Mouse (Mus musculus): ENCODE data around the gene Ints3.

Gene Ints3

GRCm38 (mm10) chr3:90445417-90446200, 12.2 kb upstream of the Ints3 start:
- DNase-seq (ENCODE audit: low read depth, low spot score) = no peak

GRCm38 (mm10) chr3:90443977-90444376, 10.6 kb upstream of the Ints3 start:
- DNase-seq (ENCODE audit: low read depth, low spot score) = no peak

DNA sequence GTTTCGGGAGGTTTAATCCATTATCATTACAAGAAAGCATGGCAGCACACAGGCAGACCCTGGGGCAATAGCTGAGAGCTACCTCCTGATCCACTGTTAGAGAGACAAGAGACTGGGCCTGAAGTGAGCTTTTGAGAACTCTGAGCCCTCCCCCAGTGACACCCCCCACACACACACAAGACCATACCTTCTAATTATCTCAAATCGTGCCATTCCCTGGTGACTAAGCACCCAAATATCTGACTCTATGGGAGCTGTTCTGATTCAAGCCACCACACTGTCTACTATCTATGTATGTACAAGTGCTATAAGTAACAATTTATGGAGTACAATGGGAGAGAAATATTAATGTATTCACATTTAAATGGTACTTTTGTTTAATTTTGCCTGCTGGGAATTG, 7.3 kb upstream of the Ints3 start:
- no peak for DNase-seq (ENCODE audit: low read depth, low spot score)

GRCm38 (mm10) chr3:90437131-90437530, 3.7 kb upstream of the Ints3 start:
- no peak for DNase-seq (ENCODE audit: low read depth, low spot score)

DNA sequence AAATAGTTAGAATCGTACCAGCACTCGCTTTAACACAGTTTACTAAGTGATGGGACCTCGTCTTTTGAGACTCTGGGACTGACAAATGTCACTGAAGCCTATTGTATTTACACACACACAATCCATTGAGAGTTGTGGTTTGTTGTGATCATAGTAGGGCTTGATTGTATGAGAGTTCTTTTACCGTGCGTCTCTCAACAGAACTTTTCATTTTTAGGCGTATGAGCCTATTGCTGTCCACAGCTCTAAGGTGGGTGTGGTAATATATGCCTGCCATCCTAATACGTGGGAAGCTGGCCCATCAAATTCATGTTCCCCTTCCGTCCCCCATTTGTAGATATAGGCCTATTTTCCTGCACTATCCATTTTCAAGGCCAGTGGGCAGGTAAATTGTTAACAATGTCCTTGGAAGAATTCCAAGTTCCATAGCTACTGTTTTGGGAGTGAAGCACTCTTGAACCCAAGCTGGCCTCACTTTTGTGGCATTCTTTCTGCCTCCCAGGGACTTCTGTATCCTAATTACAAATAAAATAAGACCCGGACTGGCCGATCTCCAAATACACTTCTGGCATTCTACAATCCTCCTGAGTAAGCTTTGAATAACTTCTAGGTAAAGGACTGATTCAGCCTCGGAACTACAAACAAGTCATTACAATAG, 780 bp upstream of the Ints3 start:
- DNase-seq (ENCODE audit: low read depth, low spot score) = no peak

DNA sequence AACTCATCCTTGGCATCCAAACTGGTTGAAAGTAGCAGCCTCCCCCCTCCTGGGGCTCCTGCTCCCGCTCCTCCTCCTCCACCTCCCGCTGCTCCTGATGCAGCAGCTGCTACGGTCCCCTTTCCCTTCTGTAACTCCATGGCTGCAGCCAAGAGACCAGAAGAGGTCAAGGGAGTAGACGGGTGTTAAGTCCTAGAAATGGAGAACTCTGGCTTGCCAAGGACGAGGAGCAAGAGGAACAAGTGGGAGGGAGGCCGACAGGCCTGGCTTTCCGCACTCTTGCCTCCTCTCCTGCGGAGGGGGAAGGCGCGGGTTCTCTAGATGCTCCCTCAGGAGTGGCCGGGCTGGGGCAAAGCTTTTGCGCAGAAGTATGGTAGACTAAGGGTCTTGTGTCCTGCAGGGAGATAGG, 607 bp downstream of the Ints3 start:
- no peak for DNase-seq (ENCODE audit: low read depth, low spot score)

GRCm38 (mm10) chr3:90432348-90432747, 1.1 kb downstream of the Ints3 start:
- no peak for DNase-seq (ENCODE audit: low read depth, low spot score)

DNA sequence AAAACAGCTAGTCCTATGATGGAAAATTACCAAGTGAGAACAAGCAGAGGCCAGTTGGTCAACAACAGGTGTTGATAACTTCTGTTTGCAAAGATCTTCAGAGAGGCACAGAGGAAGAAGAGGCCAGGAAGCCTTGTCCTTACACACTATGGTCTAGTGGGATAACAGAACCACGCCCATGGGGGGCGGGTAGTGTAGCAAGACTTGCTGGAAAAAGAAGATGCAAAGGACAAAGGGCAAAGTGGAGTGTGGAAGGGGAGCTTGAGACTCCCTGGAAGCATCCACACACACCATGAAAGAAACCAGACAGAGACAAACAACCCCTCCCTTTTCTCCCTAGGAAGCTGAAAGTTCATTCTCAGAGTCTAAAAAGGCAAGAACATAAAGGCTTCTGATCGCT, 3.8 kb downstream of the Ints3 start:
- no peak for DNase-seq (ENCODE audit: low read depth, low spot score)

DNA sequence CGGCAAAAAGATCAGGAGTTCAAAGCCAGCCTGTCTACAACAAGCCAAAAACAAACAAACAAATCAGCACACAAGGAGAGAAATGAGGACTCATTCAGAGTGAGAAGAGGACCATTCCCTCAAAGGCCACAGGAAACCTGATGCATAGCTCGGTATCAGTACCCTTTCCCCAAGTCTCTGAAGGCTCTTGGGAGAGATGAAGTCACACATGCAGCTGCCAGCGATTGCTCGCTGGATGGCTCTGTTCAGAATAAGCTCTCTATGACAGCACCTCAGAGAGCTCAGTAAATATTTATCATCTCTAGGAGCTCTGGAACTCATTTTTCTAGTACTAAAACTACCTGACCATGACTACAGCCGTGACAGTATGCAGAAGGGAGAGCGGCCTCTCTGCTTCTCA, 5.2 kb downstream of the Ints3 start:
- no peak for DNase-seq (ENCODE audit: low read depth, low spot score)

DNA sequence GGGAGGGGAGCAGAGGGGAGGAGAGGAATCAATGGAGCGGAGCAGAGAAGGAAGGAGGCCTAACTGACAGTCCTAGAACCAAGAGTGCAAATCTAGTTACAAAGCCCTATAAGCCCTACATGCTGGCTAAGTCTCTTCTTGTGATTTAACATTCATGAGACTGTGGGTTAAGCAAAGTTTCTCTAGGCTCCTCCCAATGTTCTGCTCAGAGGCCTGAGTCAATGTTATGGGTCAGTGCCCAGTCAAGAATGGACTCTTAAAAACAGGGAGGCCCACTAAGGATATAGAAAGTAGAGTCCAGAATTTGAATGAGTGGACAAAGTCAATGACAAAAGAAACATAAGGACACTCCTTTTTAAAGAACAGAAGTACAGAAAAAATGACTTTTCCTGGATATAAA, 5.8 kb downstream of the Ints3 start:
- no peak for DNase-seq (ENCODE audit: low read depth, low spot score)

DNA sequence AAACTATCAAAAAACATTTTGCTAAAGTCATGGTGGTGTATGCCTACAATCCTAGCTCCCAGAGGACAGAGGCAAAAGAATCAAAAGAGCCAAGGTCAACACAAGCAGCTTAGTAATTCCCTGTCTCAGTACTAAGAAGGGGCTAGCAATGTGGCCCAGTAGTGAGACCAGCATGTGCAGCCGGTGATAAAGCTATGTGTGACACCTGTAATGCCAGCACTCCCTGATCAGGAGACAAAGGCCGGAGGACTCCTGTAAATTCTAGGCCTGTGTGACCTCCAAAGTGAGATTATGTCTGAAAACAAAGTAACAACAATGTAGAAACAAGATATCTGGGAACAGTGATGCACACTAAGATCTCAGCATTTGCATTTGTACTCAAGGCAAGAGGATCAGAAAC, 7.9 kb downstream of the Ints3 start:
- no peak for DNase-seq (ENCODE audit: low read depth, low spot score)

DNA sequence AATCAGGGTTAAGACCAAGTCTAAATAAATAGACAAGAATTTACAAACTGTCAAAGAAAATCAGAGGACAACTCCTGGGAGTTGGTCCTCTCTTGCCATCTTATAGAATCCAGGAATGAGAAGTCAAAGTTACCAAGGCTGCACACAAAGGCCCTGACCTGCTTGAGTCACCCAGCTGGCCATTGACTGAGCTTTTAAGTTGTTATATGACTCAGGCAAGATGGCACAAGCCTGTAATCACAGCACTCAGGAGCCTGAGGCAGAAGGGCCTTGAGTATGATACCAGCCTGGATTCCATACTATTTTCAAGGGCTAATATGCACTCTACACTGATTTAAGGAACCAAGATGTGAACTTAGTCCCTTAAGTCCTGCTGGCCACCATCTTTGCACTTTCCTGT, 9.9 kb downstream of the Ints3 start:
- no peak for DNase-seq (ENCODE audit: low read depth, low spot score)

DNA sequence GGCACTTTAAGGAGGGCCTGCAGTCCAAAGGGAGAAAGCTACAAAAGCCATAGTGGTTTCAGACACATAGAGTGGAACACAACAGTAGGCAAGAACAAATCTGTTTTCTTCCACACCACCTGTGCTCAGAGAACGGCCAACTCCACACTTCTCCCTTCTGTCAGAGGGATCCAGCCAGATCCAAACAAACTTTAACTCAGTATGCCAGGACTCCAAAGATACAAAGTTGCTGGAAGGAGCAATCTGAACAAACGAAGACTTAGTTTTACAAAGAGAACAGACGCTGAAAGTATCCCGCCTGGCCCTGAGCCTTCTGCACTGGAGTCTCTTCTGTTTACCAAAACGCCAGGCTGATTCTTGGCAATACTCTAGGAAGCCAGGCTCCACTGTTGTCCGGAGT, 12.7 kb downstream of the Ints3 start:
- DNase-seq (ENCODE audit: low read depth, low spot score) = no peak

DNA sequence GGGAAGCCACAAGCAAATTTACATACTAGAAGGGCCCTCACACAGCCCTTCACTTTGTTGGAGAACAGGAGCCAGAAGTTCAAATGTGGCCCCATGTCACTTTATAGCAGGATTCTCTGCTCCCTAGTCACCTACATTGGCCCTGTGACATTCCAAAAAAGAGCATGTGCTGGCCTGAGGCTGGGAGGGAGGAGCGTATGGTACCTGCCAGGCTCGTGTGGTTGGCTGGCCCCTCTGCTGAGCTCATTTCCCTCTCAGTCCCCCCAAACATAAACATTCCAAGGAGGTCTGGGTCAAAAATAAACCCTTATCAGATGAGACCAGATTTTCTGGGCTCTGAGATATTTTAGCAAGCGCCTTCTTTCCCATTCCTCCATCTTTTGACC, 20.4 kb downstream of the Ints3 start:
- no peak for DNase-seq (ENCODE audit: low read depth, low spot score)

- DNase-seq (ENCODE audit: low read depth, low spot score) = peak; percentile 63
Measured at GRCm38 (mm10) chr3:90412312-90413010, 21.0 kb downstream of the Ints3 start.

GRCm38 (mm10) chr3:90408721-90409120, 24.7 kb downstream of the Ints3 start:
- DNase-seq (ENCODE audit: low read depth, low spot score) = no peak

- DNase-seq (ENCODE audit: low read depth, low spot score) = no peak
Measured at GRCm38 (mm10) chr3:90406414-90406813, 27.0 kb downstream of the Ints3 start.

GRCm38 (mm10) chr3:90404609-90405008, 28.8 kb downstream of the Ints3 start:
- DNase-seq (ENCODE audit: low read depth, low spot score) = no peak

GRCm38 (mm10) chr3:90404121-90404520, 29.3 kb downstream of the Ints3 start:
- DNase-seq (ENCODE audit: low read depth, low spot score) = no peak

DNA sequence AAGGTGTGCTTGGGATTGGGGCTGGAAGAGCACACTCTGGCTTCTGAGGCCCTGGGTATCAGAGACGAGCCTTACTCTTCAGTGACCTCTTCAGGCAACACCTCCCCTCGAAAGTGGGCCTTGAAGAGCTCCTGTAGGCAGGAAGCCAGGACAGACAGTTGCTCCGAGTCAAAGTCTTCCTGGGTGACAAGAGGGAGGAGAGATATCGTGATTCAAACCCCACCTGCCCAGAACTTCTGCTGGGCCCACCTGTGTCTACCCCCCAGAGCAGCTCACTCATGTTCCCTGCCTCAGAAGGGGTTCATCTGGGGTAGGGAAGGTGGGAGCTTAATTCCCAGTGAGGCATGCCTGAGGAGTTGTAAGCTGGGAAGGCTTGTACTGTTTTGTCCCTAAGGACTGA, 32.4 kb downstream of the Ints3 start:
- DNase-seq (ENCODE audit: low read depth, low spot score) = no peak

- DNase-seq (ENCODE audit: low read depth, low spot score) = no peak
Measured at GRCm38 (mm10) chr3:90395629-90396028, 37.8 kb downstream of the Ints3 start.

GRCm38 (mm10) chr3:90392661-90393060, 40.8 kb downstream of the Ints3 start:
- DNase-seq (ENCODE audit: low read depth, low spot score) = no peak

DNA sequence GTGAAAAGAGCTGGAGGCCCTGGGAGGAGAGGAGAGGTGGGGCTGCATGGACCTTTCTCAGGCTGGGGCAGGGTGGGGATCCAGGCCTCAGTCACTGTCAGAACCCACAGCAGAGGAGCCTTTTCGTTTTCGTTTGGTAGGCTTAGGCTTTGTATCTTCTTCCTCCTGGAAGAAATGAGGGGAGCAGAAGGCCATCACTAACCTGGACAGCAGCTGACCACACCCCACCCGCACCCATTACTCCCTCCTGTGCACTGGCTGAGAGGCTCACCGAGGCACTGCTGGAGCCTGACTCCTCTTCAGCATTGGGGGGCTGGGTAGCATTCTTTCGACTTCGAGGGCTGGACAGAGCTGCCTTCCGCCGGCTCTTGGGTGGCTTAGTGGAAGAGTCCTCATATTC, 41.5 kb downstream of the Ints3 start:
- no peak for DNase-seq (ENCODE audit: low read depth, low spot score)
